Mouse (Mus musculus): Measurements from ENCODE around the gene Faah.
A peak's percentile ranks its signal among the peaks of the same experiment; 100 is the strongest.

DNA sequence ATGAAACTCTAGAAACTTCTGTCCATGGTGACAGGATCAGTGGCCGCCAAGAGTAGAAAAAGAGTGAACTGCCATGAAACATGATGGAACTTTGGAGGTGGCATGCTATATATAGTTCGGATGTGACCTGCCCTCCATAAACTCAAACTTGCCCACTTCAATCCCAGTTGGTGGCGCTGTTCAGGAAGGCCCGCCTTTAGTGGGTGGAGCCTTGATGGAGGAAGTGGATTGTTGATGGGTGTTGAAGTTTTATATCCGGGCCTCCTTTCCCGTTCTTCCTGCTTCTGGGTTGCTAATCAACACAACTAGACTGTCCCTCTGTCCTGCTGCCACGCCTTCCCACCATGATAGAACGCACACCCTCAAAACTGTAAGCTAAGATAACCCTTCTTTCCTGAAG is 32.8 kb downstream of the Faah start:
- TF ChIP-seq CTCF (IDR thresholded peaks at IDR 0.05) (peak; percentile 58), EP300 (IDR thresholded peaks at IDR 0.05) (no peak)
